Mouse (Mus musculus) layer of hippocampus, adult 18-20 months (tissue): ENCODE results near the gene Mgme1. TPM values are rescaled to one million over a fixed set of nuclear protein-coding genes. Genes with fewer than 3 reads are reported as not detected.

Source experiments
- DNase-seq, 2 experiments: peaks; one replicate each; pipeline ENCODE4 v3.0.0; 2022; ENCODE audit warnings: low spot score in 2 of 2
- total RNA-seq, 2 experiments: library from RNA; stranded (reverse); gene quantifications; 2 replicates each; pipeline ENCODE4 v1.2.3; 2021

The Mgme1 gene
- total RNA-seq, 2 experiments from 2014 or later = 6.2 to 6.7 TPM

DNA sequence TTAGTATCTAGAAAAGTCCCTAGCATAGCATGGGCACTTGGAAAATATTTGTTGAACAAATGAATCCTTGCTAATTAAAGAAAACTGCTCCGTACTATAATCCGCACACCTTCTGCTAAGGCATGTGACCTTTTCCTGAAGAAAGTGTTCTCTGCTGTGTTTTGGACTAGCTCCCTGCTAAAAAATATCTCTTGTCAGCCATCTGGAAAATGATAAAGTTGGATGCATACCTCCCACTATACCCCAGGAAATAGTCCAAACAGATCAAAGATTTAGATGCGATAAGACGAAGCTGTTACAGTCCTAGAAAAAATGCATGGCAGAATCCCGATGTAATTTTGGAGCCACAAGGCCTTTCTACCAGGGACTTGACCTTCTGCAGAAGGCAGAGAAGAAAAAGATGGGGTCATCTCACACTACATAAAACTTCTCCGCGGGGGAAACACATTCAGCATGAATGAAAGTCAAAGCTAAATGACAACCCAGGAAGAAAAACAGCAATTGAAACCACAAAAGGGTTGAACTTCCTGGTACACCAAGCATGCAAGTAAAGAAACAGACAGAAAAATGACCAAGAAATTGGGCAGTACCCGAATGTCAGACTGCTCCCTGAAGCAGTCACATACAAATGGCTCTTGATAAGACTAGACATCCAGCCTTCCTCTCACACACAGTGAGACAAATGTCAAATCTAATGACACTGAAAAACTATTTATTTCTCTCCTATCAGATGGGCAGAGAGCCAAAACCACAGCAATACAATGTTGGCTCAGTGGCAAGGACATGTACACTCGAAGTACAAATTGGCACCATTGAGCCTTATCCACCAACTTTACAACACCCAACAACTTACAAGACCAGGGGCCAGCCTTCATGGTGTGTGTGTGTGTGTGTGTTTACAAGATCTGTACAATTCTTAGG lies 29.5 kb downstream of the Mgme1 start:
- DNase-seq = peak in 1 of 2 experiments; percentile 28

DNA sequence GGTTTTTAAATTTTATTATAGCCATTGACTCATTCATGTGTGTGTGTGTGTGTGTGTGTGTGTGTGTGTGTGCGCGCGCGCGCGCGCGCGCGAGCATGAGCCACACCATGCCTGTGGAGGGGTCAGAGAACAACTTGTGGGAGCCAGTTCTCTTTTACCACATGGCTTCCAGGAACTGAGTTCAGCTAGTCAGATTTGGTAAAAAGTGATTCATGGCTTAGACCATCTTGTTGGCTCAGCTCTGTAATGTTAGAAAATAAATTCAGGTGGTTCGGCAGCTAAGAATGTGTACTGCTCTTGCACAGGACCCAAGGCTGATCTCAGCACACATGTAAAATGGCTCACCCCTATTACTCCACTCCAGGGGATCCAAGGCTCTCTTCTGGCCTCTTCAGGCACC lies 30.6 kb downstream of the Mgme1 start:
- no peak for DNase-seq

DNA sequence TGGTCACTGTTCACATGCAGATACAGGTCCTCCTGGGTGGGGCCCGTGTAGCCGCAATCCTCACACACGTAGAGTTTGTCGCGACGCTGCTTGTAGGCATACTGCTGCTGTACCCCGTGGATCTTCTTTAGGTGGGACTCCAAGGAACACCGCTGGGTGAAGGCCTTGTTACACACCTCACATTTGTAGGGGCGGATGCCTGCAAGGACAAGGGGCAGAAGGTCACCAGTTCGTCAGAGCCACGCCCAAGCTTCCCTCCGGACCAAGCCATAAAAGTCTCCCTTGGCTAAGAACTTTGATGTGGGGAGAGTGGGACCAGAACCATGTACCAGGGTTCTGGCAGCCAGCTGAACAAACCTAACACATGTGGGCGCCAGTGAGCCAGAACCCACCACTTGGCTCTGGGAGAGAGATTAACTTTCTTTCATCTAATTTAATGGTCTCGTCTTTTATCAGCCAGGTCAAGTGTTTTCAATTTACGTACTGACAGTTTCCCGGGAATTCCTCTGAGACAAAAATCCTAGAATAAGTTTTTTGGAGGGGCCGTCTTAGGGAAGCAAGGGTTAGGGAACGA lies 35.3 kb downstream of the Mgme1 start:
- DNase-seq = no peak

DNA sequence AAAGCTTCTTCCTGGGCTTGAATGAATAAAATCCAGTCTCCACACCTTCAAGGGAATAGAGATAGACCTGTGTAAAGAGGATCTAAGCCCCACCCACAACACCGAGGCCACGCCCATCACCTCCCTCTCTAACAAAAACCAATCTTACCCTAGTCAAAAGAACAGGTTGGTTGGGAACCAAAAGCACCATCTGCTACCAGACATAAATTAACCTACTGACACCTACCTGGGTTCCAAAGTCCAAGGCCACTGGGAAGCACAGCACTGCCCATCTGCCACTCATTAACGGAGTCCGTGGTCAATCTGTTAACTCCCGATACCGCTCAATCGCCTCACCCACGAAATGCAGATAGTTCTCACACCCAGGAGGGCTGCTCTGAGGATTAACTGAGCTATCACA lies 38.1 kb downstream of the Mgme1 start:
- DNase-seq = no peak

DNA sequence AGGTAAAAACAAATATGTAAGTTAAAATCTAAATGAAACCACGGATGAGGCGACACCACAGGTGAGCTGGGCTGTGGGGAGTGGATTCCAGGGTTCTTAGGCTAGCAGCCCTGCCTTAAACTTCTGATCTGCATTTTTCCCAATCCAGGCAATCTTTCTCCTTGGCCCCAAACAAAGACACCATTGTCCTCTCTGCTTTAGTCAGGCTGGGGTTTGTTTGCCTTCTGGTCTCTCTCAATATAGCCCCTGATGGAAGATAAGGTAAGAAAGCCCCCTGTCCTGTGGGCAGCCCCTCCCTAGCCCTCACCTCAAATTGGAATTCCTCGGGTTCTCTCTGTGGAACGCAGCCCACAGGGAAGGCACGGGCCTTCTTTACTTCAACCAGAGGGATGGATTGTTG lies 39.8 kb downstream of the Mgme1 start:
- DNase-seq = no peak

DNA sequence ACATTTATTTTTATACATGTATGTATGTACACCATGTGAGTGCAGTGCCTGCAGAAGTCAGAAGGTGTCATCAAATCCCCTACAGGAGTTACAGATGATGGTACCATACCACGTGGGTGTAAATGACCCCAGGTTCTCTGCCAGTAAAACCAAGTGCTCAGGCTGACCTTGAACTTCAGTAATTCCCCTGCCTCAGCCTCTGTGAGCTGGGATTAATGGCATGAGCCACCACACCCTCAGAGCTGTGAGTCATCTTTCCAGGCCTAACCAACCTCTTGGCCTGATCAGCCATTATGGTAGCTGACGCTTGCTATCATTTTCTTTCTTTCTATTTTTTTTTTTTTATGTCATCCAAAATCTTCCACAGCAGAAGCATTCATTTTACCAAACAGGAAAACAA lies 40.9 kb downstream of the Mgme1 start:
- no peak for DNase-seq

DNA sequence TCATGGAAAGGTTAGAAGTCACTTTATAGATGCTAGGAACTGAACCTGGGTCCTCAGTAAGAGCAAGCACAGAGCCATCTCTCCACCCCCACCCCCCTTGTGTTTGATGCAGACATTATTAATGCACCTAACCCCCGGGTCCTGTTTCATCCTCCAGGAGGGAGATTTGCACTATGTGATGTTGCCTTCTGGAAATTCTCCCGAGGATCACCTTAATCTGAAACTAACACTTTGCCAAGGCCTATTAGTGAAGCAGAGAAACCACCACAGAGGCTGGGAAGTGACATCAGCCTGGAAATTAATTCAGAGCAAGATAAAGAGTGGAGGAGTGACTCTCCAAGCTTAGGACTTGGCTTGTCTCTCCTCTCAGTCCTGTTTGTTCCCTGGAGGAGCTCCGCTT lies 53.8 kb downstream of the Mgme1 start:
- DNase-seq = no peak

DNA sequence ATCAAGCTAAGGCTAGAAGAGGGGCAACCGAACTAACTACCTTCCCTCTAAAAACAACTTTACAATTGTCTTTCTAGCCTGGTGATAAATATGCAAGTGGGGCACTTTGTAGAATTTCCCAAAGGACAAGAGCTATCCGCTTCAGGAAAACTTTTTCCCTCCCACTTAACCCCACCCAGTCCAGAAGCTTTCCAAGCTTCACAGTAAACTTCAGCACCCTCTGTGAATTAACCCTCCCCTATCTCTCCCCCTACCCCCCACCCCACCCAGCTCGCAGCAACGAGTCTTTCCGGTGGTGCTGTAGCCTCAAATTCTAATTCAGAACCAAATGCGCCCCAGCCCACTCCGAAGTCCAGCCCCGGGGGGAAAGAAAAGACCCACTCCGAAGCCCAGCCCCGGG lies 59.0 kb downstream of the Mgme1 start:
- DNase-seq = no peak

DNA sequence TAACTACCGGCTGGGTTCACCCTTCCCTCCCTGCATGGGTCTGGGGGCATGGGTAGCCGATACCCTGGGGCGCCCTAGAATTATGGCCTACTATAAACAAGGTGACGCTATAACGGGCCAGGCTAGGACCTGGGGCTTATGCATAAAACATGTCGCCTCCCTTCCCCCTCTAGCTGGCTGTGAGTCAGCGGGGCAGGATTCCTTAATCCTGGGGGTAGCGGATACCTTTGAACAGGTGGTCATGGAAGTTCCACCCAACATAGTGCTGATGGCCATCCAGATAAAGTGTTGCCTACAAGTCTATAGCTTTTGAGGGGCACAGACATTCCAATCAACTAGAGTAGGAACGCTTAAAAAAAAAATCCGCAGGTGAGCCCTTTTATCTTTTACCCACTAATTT lies 59.5 kb downstream of the Mgme1 start:
- no peak for DNase-seq

DNA sequence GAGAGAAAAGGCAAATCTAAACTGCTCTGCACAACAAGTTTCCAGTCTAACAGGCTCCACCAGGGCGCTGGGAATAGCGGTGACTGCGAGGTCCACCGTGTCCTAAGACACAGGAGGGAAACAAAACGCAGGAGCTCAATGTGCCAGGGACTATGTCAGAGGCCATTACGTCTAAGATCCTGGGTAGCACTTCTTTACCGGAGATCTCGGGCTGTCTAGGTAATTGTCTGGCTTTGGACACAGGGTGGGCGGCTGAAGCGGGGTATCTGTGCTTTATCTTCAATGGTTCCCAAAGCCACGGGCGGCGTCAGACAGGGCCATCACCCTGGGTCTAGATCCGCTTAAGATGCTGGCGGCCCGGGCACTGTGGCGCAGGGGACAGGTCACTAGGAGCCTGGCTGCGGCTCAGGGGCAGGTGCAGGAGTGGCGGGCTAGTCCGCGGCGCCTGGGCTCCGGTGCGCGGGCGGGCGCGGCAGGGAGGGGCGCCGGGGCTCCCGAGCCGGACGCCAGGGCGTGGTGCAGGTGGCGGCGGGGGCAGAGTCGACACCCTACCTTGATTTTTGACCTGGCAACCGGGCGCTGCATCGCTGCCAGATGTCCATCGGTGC lies 60.0 kb downstream of the Mgme1 start:
- DNase-seq = no peak

Other genes with a start within 250 kb of the Mgme1 start
- gene Banf2, start 237.6 kb upstream of the Mgme1 start, total RNA-seq = not detected
- 10 to 100 TPM; 67.4 to 73.2 TPM for gene Snx5, start 243 bp downstream of the Mgme1 start, total RNA-seq
- gene Ovol2, start 61.5 kb downstream of the Mgme1 start, total RNA-seq = 1 to 10 TPM; 1.6 to 1.9 TPM
- 10 to 100 TPM; 31.9 to 36.6 TPM for gene Kat14, start 98.3 kb downstream of the Mgme1 start, total RNA-seq
- 10 to 100 TPM in 1 of 2 experiments, 1 to 10 TPM in 1; 6.9 to 10.4 TPM for gene Pet117, start 98.3 kb downstream of the Mgme1 start, total RNA-seq